Mouse (Mus musculus) olfactory bulb, adult 2 months (tissue): ENCODE measurements around the gene Proca1.
"Not testable (repeated sequence)": the region's sequence is repeated elsewhere in the genome, so short reads cannot be mapped to it uniquely, and the experiment has no call there.

Experiments
- CTCF ChIP-seq: fragments of 200-500 bp; IDR thresholded peaks from 2 replicates; pipeline ENCODE4 v1.5.1; 2012; ENCODE audit warnings: low read depth, mild to moderate bottlenecking, low read length, moderate library complexity; ENCODE audit not compliant: insufficient read depth
- POLR2A ChIP-seq: fragments of 200-500 bp; IDR thresholded peaks from 2 replicates; pipeline ENCODE4 v1.6.1; 2012; ENCODE audit warnings: mild to moderate bottlenecking, low read depth, low read length, moderate library complexity; ENCODE audit not compliant: insufficient read depth

DNA sequence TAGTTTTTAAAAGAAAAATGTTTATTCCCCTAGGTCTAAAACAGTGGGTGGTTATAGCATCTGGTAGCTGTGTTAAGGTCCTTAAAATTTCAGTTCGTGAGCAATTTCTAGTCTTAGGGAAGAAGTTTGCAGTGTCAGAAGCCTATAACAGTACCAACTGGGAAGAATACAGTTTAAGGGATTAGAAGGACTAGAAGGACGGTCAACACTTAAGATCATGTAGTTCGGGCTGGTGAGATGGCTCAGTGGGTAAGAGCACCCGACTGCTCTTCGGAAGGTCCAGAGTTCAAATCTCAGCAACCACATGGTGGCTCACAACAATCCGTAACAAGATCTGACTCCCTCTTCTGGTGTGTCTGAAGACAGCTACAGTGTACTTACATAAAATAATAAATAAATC, 8.5 kb upstream of the Proca1 start:
- not testable (repeated sequence) for TF ChIP-seq CTCF, POLR2A
